Mouse (Mus musculus) forebrain, embryonic 12.5 days (tissue): ENCODE measurements around the gene Lcp1. TPM values are rescaled to one million over a fixed set of nuclear protein-coding genes. Genes with fewer than 3 reads are reported as not detected.

Experiments used
- ATAC-seq: fragments of 200-750 bp; cut with Nextera tagmentation; 2 replicates; pipeline ENCODE4 v1.8.0; 2017; ENCODE audit warnings: moderate TSS enrichment; ENCODE audit not compliant: low FRiP score
- H3K27ac ChIP-seq: fragments of 300-500 bp; sonication (generic); 2 replicates; pipeline ENCODE4 v1.5.1; 2016; ENCODE audit warnings: mild to moderate bottlenecking
- H3K27me3 ChIP-seq: fragments of 300-500 bp; sonication (generic); 2 replicates; pipeline ENCODE4 v1.6.1; 2016; ENCODE audit warnings: mild to moderate bottlenecking
- H3K36me3 ChIP-seq: fragments of 300-500 bp; sonication (generic); replicated peaks from 2 replicates; pipeline ENCODE4 v1.6.1; 2016; ENCODE audit warnings: mild to moderate bottlenecking
- H3K4me1 ChIP-seq: fragments of 300-500 bp; sonication (generic); 2 replicates; pipeline ENCODE4 v1.6.1; 2016
- H3K4me2 ChIP-seq: fragments of 300-500 bp; sonication (generic); 2 replicates; pipeline ENCODE4 v1.6.1; 2016; ENCODE audit warnings: mild to moderate bottlenecking, moderate library complexity
- H3K4me3 ChIP-seq: fragments of 300-500 bp; sonication (generic); replicated peaks from 2 replicates; pipeline ENCODE4 v1.5.1; 2016; ENCODE audit warnings: mild to moderate bottlenecking
- H3K9ac ChIP-seq: fragments of 300-500 bp; sonication (generic); 2 replicates; pipeline ENCODE4 v1.6.1; 2016; ENCODE audit warnings: mild to moderate bottlenecking
- H3K9me3 ChIP-seq: fragments of 300-500 bp; sonication (generic); 2 replicates; pipeline ENCODE4 v1.6.1; 2016
- WGBS: fragments of 180-500 bp; shearing (Covaris S2); methylation state at CpG from one replicate; pipeline ENCODE4 v1.1.7; 2016; 5-methylcytosine and 5-hydroxymethylcytosine counted together
- microRNA-seq: library from miRNA; unstranded; fragments of <30 nt; microRNA quantifications from one replicate; pipeline ENCODE4, GENCODE M21; 2017
- polyA plus RNA-seq: library from polyadenylated mRNA; unstranded; fragments of >200 nt; fragmentation: Nextera tagmentation; extraction: Ambion mirVana; gene quantifications from 2 replicates; pipeline ENCODE4 v1.2.1, GENCODE M21; 2016

Lcp1 gene
- polyA plus RNA-seq, 1 experiment from 2014 or later = 18.8 TPM

DNA sequence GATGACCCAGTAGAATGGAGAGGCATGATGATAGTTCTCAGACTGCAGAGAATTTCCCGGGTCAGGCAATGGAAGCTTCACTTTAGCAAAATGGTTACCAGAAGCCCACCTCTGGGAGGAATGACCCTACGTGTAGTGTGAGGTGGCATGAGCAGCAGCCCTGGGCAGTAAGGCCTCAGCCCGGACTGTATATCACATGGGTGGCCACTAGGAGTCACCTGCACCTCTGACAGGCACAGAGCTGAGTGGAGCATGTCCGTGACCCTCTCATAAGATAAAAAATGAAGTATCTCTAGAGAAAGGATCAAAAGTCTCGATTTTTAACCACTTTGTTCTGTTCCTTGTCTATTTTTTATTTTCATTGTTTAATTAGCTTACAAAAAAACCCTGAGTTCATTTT is 125.6 kb downstream of the Lcp1 start:
- no peak overlapping the region for H3K4me3 ChIP-seq
- 42% methylated on average over 5 of the region's 5 CpGs for WGBS
- H3K36me3 ChIP-seq = no peaks in the 10 kb centered on the region
- H3K9ac ChIP-seq = no peak overlapping the region
- H3K27ac ChIP-seq = no peak overlapping the region
- no peak overlapping the region for H3K4me2 ChIP-seq
- H3K9me3 ChIP-seq = no peaks in the 10 kb centered on the region
- H3K4me1 ChIP-seq = no peaks in the 10 kb centered on the region
- H3K27me3 ChIP-seq = no peaks in the 10 kb centered on the region
- no peak; the same call in 1 of the 2 replicates for ATAC-seq

DNA sequence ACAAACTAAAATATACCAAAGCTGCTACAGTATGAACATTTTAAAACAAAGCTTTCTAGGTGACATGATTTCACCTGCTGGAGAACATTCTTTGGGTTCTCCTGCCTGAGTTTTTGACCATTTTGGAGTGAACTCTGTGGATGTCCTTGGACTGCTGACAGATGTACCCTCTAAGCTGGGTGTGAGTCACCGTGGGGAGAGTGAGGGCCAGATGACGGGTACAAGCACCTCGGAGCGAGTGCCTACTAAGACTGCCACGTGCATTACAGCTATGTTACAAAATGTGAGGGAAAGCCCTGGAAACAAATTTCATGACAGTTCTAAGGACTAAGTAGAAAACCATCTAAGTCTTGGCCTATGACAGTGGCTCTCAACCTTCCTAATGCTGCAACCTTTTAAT is 138.6 kb downstream of the Lcp1 start:
- Histone ChIP-seq H3K36me3 (no peaks in the 10 kb centered on the region), H3K9ac (no peak overlapping the region), H3K27ac (no peak overlapping the region), H3K9me3 (no peaks in the 10 kb centered on the region), H3K4me3 (no peak overlapping the region), H3K27me3 (no peaks in the 10 kb centered on the region), H3K4me2 (no peak overlapping the region), H3K4me1 (no peaks in the 10 kb centered on the region)
- WGBS = 90% methylated on average over 5 of the region's 5 CpGs
- ATAC-seq = no peak

DNA sequence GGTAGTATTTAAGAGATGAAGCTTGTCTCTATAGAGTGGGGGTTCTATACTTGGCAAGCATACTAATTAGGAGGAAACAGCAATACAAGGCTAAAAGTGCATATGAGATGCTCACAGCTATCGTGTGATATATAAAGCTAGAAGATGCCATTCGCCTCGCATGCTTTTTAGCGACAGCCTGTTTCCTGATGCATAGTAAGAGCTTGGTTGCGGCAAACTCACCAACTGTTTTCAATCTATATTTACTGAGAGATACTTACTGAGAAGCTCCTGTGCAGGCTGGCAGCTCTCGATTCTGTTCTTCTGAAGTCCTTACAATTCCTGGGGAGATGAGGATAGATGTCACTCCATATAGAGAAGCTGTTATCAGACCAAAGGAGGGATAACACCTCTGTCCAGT is 148.8 kb downstream of the Lcp1 start:
- no peak overlapping the region for H3K9ac ChIP-seq
- H3K27me3 ChIP-seq = peaks cover 5% of the 10 kb centered on the region; the same call in 1 of the 2 replicates
- no peaks in the 10 kb centered on the region for H3K36me3 ChIP-seq
- no peak overlapping the region for H3K4me2 ChIP-seq
- no peak overlapping the region for H3K4me3 ChIP-seq
- no peak overlapping the region for H3K27ac ChIP-seq
- H3K4me1 ChIP-seq = peaks cover 4% of the 10 kb centered on the region; the same call in 1 of the 2 replicates
- WGBS = 84% methylated on average over 6 of the region's 6 CpGs
- ATAC-seq = no peak
- no peaks in the 10 kb centered on the region for H3K9me3 ChIP-seq

DNA sequence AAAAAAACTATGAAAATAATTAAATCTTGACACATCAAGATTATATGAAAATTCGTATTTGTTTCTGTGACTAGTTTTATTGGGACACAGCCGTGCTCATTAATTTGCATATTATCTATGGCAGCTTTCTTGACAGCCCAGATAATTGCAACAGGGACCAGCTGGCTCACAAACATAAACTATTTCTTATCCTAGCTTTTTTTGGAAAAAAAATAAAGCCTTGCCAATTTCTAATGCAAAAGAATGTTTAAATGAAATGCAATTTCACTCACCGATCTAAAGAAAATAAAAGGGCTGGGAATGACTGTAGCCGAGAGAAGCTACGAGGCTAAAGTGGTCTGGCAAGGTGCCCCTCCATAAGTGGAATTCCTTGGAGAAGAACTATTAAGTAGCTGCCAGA is 149.5 kb downstream of the Lcp1 start:
- WGBS = 71% methylated on average over 5 of the region's 5 CpGs
- Histone ChIP-seq H3K27me3 (peaks cover 5% of the 10 kb centered on the region; the same call in 1 of the 2 replicates), H3K4me2 (no peak overlapping the region), H3K9me3 (no peaks in the 10 kb centered on the region), H3K27ac (no peak overlapping the region), H3K4me3 (no peak overlapping the region), H3K36me3 (no peaks in the 10 kb centered on the region), H3K9ac (no peak overlapping the region), H3K4me1 (peaks cover 11% of the 10 kb centered on the region)
- ATAC-seq = no peak

Small RNAs within 50 kb of the gene (microRNA-seq; reads per million reads assigned to microRNA genes)
- gene Gm44482 = not detected

Other genes starting within 250 kb of the Lcp1 start
- gene Lrch1, start 183.2 kb upstream of the Lcp1 start, polyA plus RNA-seq = 12.6 and 13.6 TPM in 2 replicates
- gene Rubcnl, start 115.1 kb upstream of the Lcp1 start, polyA plus RNA-seq = 0.14 and 0.18 TPM in 2 replicates
- 0.19 and 0.21 TPM in 2 replicates for gene Lrrc63, start 220 bp upstream of the Lcp1 start, polyA plus RNA-seq
- gene Cpb2, start 111.2 kb downstream of the Lcp1 start, polyA plus RNA-seq = not detected in 2 replicates
- 48.1 and 49.6 TPM in 2 replicates for gene Zc3h13, start 153.3 kb downstream of the Lcp1 start, polyA plus RNA-seq